Comparison of ENCODE assay signal across 14 mouse cellular contexts in genomic region chr7:45414740-45415224, GRCm38 (mm10). TPM values are rescaled to one million over a fixed set of nuclear protein-coding genes. Genes with fewer than 3 reads are reported as not detected.
DNase-seq lines count a peak whose midpoint lies in the region; ATAC-seq and TF ChIP-seq lines count a peak whose summit lies in the region.
"Had no signal": no experiment of that assay in that cellular context is flagged by ENCODE, and none has a peak within 500 bp of the region (broad histone marks: within the 10 kb centered on the region; RNA-seq: fewer than 3 reads in every experiment).

No protein-coding gene starts in this region.

- WGBS in forebrain, embryonic 10.5 days: 45% methylated on average over 12 of the region's 12 CpGs
- WGBS in forebrain, embryonic 13.5 days: 48% methylated on average over 12 of the region's 12 CpGs
- WGBS in kidney, embryonic 15.5 days: 43% methylated on average over 12 of the region's 12 CpGs
- 50% methylated on average over 12 of the region's 12 CpGs for WGBS in stomach, embryonic 14.5 days
- 57% methylated on average over 12 of the region's 12 CpGs for WGBS in stomach, postnatal 0 days
- WGBS in stomach, embryonic 15.5 days: 54% methylated on average over 12 of the region's 12 CpGs

- no peak for TF ChIP-seq CTCF in stomach, postnatal 0 days (IDR thresholded peaks at IDR 0.05; ENCODE audit: low read depth)

- ATAC-seq in forebrain, embryonic 13.5 days: no peak
- ATAC-seq in kidney, embryonic 15.5 days (replicated peaks; ENCODE audit: low FRiP score): no peak
- ATAC-seq in stomach, embryonic 14.5 days (ENCODE audit: insufficient number of reproducible peaks, insufficient read depth, low FRiP score, low read depth): no peak
- no peak for ATAC-seq in stomach, postnatal 0 days (ENCODE audit: low FRiP score, low TSS enrichment)
- no peak for ATAC-seq in stomach, embryonic 15.5 days (ENCODE audit: insufficient read depth, low FRiP score, low read depth)

- H3K27ac ChIP-seq in forebrain, embryonic 10.5 days: no peak overlapping the region
- H3K27ac ChIP-seq in forebrain, embryonic 13.5 days: no peak overlapping the region
- H3K27ac ChIP-seq in kidney, embryonic 15.5 days: no peak overlapping the region
- H3K27ac ChIP-seq in stomach, embryonic 14.5 days (ENCODE audit: low read length): no peak overlapping the region
- no peak overlapping the region for H3K27ac ChIP-seq in stomach, postnatal 0 days (replicated peaks)
- no peak overlapping the region for H3K27ac ChIP-seq in stomach, embryonic 15.5 days

- H3K9ac ChIP-seq in forebrain, embryonic 13.5 days: no peak overlapping the region
- no peak overlapping the region for H3K9ac ChIP-seq in kidney, embryonic 15.5 days
- no peak overlapping the region for H3K9ac ChIP-seq in stomach, embryonic 14.5 days (replicated peaks; ENCODE audit: low read depth, low read length)
- H3K9ac ChIP-seq in stomach, postnatal 0 days (ENCODE audit: low read length): no peak overlapping the region
- no peak overlapping the region for H3K9ac ChIP-seq in stomach, embryonic 15.5 days

- DNase-seq in forebrain, embryonic 10.5 days (ENCODE audit: extremely low spot score, low spot score): no peak
- no peak for DNase-seq in kidney, adult 11 months
- DNase-seq in stomach, postnatal 0 days (ENCODE audit: low spot score): no peak
- DNase-seq in frontal cortex, postnatal 25 days (ENCODE audit: low spot score in 2 of 2): no peak
- DNase-seq: cerebellum, postnatal 14 days; gastrocnemius, postnatal 36 days; right cerebral cortex, adult 18-20 months; spleen, adult 18-20 months had no signal

- H3K27me3 ChIP-seq in forebrain, embryonic 10.5 days (ENCODE audit: poor library complexity, severe bottlenecking): peaks cover 100% of the 10 kb centered on the region
- H3K27me3 ChIP-seq in forebrain, embryonic 13.5 days: peaks cover 99% of the 10 kb centered on the region
- peaks cover 97% of the 10 kb centered on the region for H3K27me3 ChIP-seq in kidney, embryonic 15.5 days
- peaks cover 17% of the 10 kb centered on the region; the same call in 1 of the 2 replicates for H3K27me3 ChIP-seq in stomach, embryonic 14.5 days (ENCODE audit: control insufficient read depth, insufficient read depth, low read length)
- H3K27me3 ChIP-seq in stomach, postnatal 0 days (ENCODE audit: control insufficient read depth, insufficient read depth, low read length): no peaks in the 10 kb centered on the region
- peaks cover 73% of the 10 kb centered on the region for H3K27me3 ChIP-seq in stomach, embryonic 15.5 days (replicated peaks)

- peaks cover 41% of the 10 kb centered on the region for H3K4me1 ChIP-seq in forebrain, embryonic 10.5 days
- H3K4me1 ChIP-seq in forebrain, embryonic 13.5 days: peaks cover 18% of the 10 kb centered on the region
- peaks cover 46% of the 10 kb centered on the region for H3K4me1 ChIP-seq in kidney, embryonic 15.5 days
- H3K4me1 ChIP-seq in stomach, embryonic 14.5 days (ENCODE audit: control insufficient read depth, insufficient read depth, low read length): peaks cover 24% of the 10 kb centered on the region; the same call in 1 of the 2 replicates
- no peaks in the 10 kb centered on the region for H3K4me1 ChIP-seq in stomach, postnatal 0 days (replicated peaks; ENCODE audit: control insufficient read depth, insufficient read depth)
- peaks cover 38% of the 10 kb centered on the region for H3K4me1 ChIP-seq in stomach, embryonic 15.5 days

- H3K4me3 ChIP-seq in forebrain, embryonic 10.5 days: peak overlapping the region; percentile 55; the same call in 1 of the 2 replicates
- no peak overlapping the region for H3K4me3 ChIP-seq in forebrain, embryonic 13.5 days
- no peak overlapping the region; the same call in 1 of the 2 replicates for H3K4me3 ChIP-seq in kidney, embryonic 15.5 days (replicated peaks)
- no peak overlapping the region for H3K4me3 ChIP-seq in stomach, embryonic 14.5 days (ENCODE audit: low read depth, low read length)
- no peak overlapping the region for H3K4me3 ChIP-seq in stomach, postnatal 0 days (ENCODE audit: low read depth, low read length)
- no peak overlapping the region for H3K4me3 ChIP-seq in stomach, embryonic 15.5 days (replicated peaks)

- no peak overlapping the region for H3K4me2 ChIP-seq in forebrain, embryonic 13.5 days
- H3K4me2 ChIP-seq in kidney, embryonic 15.5 days: peak overlapping the region; percentile 92
- H3K4me2 ChIP-seq in stomach, embryonic 14.5 days (replicated peaks; ENCODE audit: low read depth, low read length): peak overlapping the region; percentile 80; the same call in 1 of the 2 replicates
- H3K4me2 ChIP-seq in stomach, postnatal 0 days (replicated peaks; ENCODE audit: low read depth): no peak overlapping the region
- peak overlapping the region; percentile 97 for H3K4me2 ChIP-seq in stomach, embryonic 15.5 days

- H3K36me3 ChIP-seq in forebrain, embryonic 10.5 days (replicated peaks): no peaks in the 10 kb centered on the region
- H3K36me3 ChIP-seq in forebrain, embryonic 13.5 days (ENCODE audit: poor library complexity, severe bottlenecking): no peaks in the 10 kb centered on the region
- H3K36me3 ChIP-seq in kidney, embryonic 15.5 days: no peaks in the 10 kb centered on the region
- no peaks in the 10 kb centered on the region for H3K36me3 ChIP-seq in stomach, embryonic 14.5 days (ENCODE audit: control insufficient read depth, insufficient read depth, low read length)
- H3K36me3 ChIP-seq in stomach, postnatal 0 days (ENCODE audit: control insufficient read depth, insufficient read depth, low read length): no peaks in the 10 kb centered on the region
- no peaks in the 10 kb centered on the region for H3K36me3 ChIP-seq in stomach, embryonic 15.5 days

- no peaks in the 10 kb centered on the region for H3K9me3 ChIP-seq in forebrain, embryonic 10.5 days
- no peaks in the 10 kb centered on the region for H3K9me3 ChIP-seq in forebrain, embryonic 13.5 days (replicated peaks)
- H3K9me3 ChIP-seq in kidney, embryonic 15.5 days (replicated peaks): no peaks in the 10 kb centered on the region
- no peaks in the 10 kb centered on the region for H3K9me3 ChIP-seq in stomach, embryonic 14.5 days (ENCODE audit: control insufficient read depth, low read depth, low read length)
- no peaks in the 10 kb centered on the region for H3K9me3 ChIP-seq in stomach, postnatal 0 days (ENCODE audit: control insufficient read depth, low read length)
- H3K9me3 ChIP-seq in stomach, embryonic 15.5 days: no peaks in the 10 kb centered on the region

- TF ChIP-seq EP300 in stomach, postnatal 0 days (optimal IDR thresholded peaks at IDR 0.05): no peak

RNA-seq across cellular contexts. Expression of gene Ntf5, which starts 1.3 kb away (rescaled TPM):
- 0.46 and 0.87 TPM in 2 replicates for polyA plus RNA-seq in forebrain, embryonic 10.5 days (2016; fragmentation: Nextera tagmentation; extraction: Ambion mirVana)
- polyA plus RNA-seq in forebrain, embryonic 13.5 days (2015; fragmentation: Nextera tagmentation; extraction: Ambion mirVana): not detected in 2 replicates
- polyA plus RNA-seq in kidney, embryonic 15.5 days (2015; fragmentation: Nextera tagmentation; extraction: Ambion mirVana): 1.1 and 1.4 TPM in 2 replicates
- polyA plus RNA-seq in stomach, embryonic 14.5 days (2014; fragmentation: Nextera tagmentation; extraction: Ambion mirVana): 4.1 and 4.5 TPM in 2 replicates
- polyA plus RNA-seq in stomach, postnatal 0 days (2015; fragmentation: Nextera tagmentation; extraction: Ambion mirVana): 1.5 and 1.8 TPM in 2 replicates
- polyA plus RNA-seq in stomach, embryonic 15.5 days (2015; fragmentation: Nextera tagmentation; extraction: Ambion mirVana): 2.6 and 2.7 TPM in 2 replicates

RNA-seq across cellular contexts. Expression of gene Lhb, which starts 5.8 kb away (rescaled TPM):
- not detected in 2 replicates for polyA plus RNA-seq in forebrain, embryonic 10.5 days (2016; fragmentation: Nextera tagmentation; extraction: Ambion mirVana)
- 0.44 and 1.1 TPM in 2 replicates for polyA plus RNA-seq in forebrain, embryonic 13.5 days (2015; fragmentation: Nextera tagmentation; extraction: Ambion mirVana)
- not detected in 2 replicates for polyA plus RNA-seq in kidney, embryonic 15.5 days (2015; fragmentation: Nextera tagmentation; extraction: Ambion mirVana)
- 0.52 TPM in 1 of 2 replicates, not detected in the other for polyA plus RNA-seq in stomach, embryonic 14.5 days (2014; fragmentation: Nextera tagmentation; extraction: Ambion mirVana)
- not detected in 2 replicates for polyA plus RNA-seq in stomach, postnatal 0 days (2015; fragmentation: Nextera tagmentation; extraction: Ambion mirVana)
- polyA plus RNA-seq in stomach, embryonic 15.5 days (2015; fragmentation: Nextera tagmentation; extraction: Ambion mirVana): 0.62 TPM in 1 of 2 replicates, not detected in the other
- polyA plus RNA-seq: forebrain, embryonic 11.5 days; liver, embryonic 16.5 days had no signal

RNA-seq across cellular contexts. Expression of gene Kcna7, which starts 9.3 kb away (rescaled TPM):
- polyA plus RNA-seq in forebrain, embryonic 10.5 days (2016; fragmentation: Nextera tagmentation; extraction: Ambion mirVana): not detected in 2 replicates
- polyA plus RNA-seq in forebrain, embryonic 13.5 days (2015; fragmentation: Nextera tagmentation; extraction: Ambion mirVana): not detected in 2 replicates
- polyA plus RNA-seq in kidney, embryonic 15.5 days (2015; fragmentation: Nextera tagmentation; extraction: Ambion mirVana): not detected in 2 replicates
- polyA plus RNA-seq in stomach, embryonic 14.5 days (2014; fragmentation: Nextera tagmentation; extraction: Ambion mirVana): not detected in 2 replicates
- polyA plus RNA-seq in stomach, postnatal 0 days (2015; fragmentation: Nextera tagmentation; extraction: Ambion mirVana): 0.15 and 0.17 TPM in 2 replicates
- 0.08 TPM in 1 of 2 replicates, not detected in the other for polyA plus RNA-seq in stomach, embryonic 15.5 days (2015; fragmentation: Nextera tagmentation; extraction: Ambion mirVana)
- polyA plus RNA-seq: forebrain, embryonic 11.5 days; liver, embryonic 16.5 days had no signal

RNA-seq across cellular contexts. Expression of gene Snrnp70, which starts 19.2 kb away (rescaled TPM):
- 295 TPM in 2 replicates for polyA plus RNA-seq in forebrain, embryonic 10.5 days (2016; fragmentation: Nextera tagmentation; extraction: Ambion mirVana)
- 250 and 254 TPM in 2 replicates for polyA plus RNA-seq in forebrain, embryonic 13.5 days (2015; fragmentation: Nextera tagmentation; extraction: Ambion mirVana)
- polyA plus RNA-seq in kidney, embryonic 15.5 days (2015; fragmentation: Nextera tagmentation; extraction: Ambion mirVana): 225 and 242 TPM in 2 replicates
- polyA plus RNA-seq in stomach, embryonic 14.5 days (2014; fragmentation: Nextera tagmentation; extraction: Ambion mirVana): 118 and 124 TPM in 2 replicates
- 73.7 and 78.8 TPM in 2 replicates for polyA plus RNA-seq in stomach, postnatal 0 days (2015; fragmentation: Nextera tagmentation; extraction: Ambion mirVana)
- 225 and 247 TPM in 2 replicates for polyA plus RNA-seq in stomach, embryonic 15.5 days (2015; fragmentation: Nextera tagmentation; extraction: Ambion mirVana)

RNA-seq across cellular contexts. Expression of gene Gys1, which starts 19.9 kb away (rescaled TPM):
- 39.0 and 41.6 TPM in 2 replicates for polyA plus RNA-seq in forebrain, embryonic 10.5 days (2016; fragmentation: Nextera tagmentation; extraction: Ambion mirVana)
- 20.9 and 23.0 TPM in 2 replicates for polyA plus RNA-seq in forebrain, embryonic 13.5 days (2015; fragmentation: Nextera tagmentation; extraction: Ambion mirVana)
- polyA plus RNA-seq in kidney, embryonic 15.5 days (2015; fragmentation: Nextera tagmentation; extraction: Ambion mirVana): 37.6 and 40.8 TPM in 2 replicates
- polyA plus RNA-seq in stomach, embryonic 14.5 days (2014; fragmentation: Nextera tagmentation; extraction: Ambion mirVana): 32.7 and 35.3 TPM in 2 replicates
- polyA plus RNA-seq in stomach, postnatal 0 days (2015; fragmentation: Nextera tagmentation; extraction: Ambion mirVana): 10.1 and 10.6 TPM in 2 replicates
- polyA plus RNA-seq in stomach, embryonic 15.5 days (2015; fragmentation: Nextera tagmentation; extraction: Ambion mirVana): 34.3 and 37.7 TPM in 2 replicates

Comparison
In these comparisons a context has a peak if more than half of its experiments do, and no peak if none do; other contexts are left out.
1. H3K4me2 ChIP-seq: peak in kidney, embryonic 15.5 days (single experiment), stomach, embryonic 14.5 days (single experiment) and stomach, embryonic 15.5 days (single experiment); none in forebrain, embryonic 13.5 days (single experiment) and stomach, postnatal 0 days (single experiment).